Mouse (Mus musculus) myocyte (in vitro differentiated cells): ENCODE measurements at regions not wholly inside any gene's neighbourhood (a gene's known extent, or its start where the extent isn't known, plus 50 kb on each side); places are given as distances from the start of the nearest gene placed in this dataset.
"Not testable (repeated sequence)": the region's sequence is repeated elsewhere in the genome, so short reads cannot be mapped to it uniquely, and the experiment has no call there.

ENCODE experiments used
- H3K27me3 ChIP-seq: one replicate; pipeline ENCODE4 v1.6.1; 2011; ENCODE audit not compliant: control insufficient read depth, insufficient read depth, insufficient read length
- H3K36me3 ChIP-seq: one replicate; pipeline ENCODE4 v1.6.1; 2011; ENCODE audit not compliant: control insufficient read depth, insufficient read depth
- H3K4me2 ChIP-seq: one replicate; pipeline ENCODE4 v1.6.1; 2011; ENCODE audit warnings: low read depth, control low read depth
- H3K4me3 ChIP-seq: one replicate; pipeline ENCODE4 v1.5.1; 2011; ENCODE audit warnings: mild to moderate bottlenecking, control low read depth, moderate library complexity
- H3K79me2 ChIP-seq: one replicate; pipeline ENCODE4 v1.6.1; 2011; ENCODE audit not compliant: control insufficient read depth, insufficient read depth
- H3ac ChIP-seq: one replicate; pipeline ENCODE4 v1.6.1; 2011; ENCODE audit not compliant: control insufficient read depth, insufficient read length
- CEBPB ChIP-seq: IDR thresholded peaks from 2 replicates; pipeline ENCODE4 v1.6.1; 2011; ENCODE audit warnings: mild to moderate bottlenecking, moderate library complexity; ENCODE audit not compliant: poor library complexity, insufficient read depth, severe bottlenecking
- E2F4 ChIP-seq: IDR thresholded peaks from one replicate; pipeline ENCODE4 v1.6.1; 2011; ENCODE audit warnings: mild to moderate bottlenecking, control low read depth, moderate library complexity; ENCODE audit not compliant: insufficient read depth
- MAX ChIP-seq: IDR thresholded peaks from one replicate; pipeline ENCODE4 v1.6.1; 2011; ENCODE audit warnings: low read depth, mild to moderate bottlenecking, control low read depth
- MYOD1 ChIP-seq, 3 experiments: IDR thresholded peaks; one replicate each; pipeline ENCODE4 v1.6.1; 2011; ENCODE audit warnings: control low read depth in 2 of 3, low read depth in 2 of 3, mild to moderate bottlenecking in 2 of 3, moderate library complexity in 1 of 3; ENCODE audit not compliant: insufficient read length in 2 of 3, control insufficient read depth in 1 of 3
- MYOG ChIP-seq, 3 experiments: IDR thresholded peaks; one replicate each; pipeline ENCODE4 v1.6.1; 2011; ENCODE audit warnings: control low read depth in 2 of 3, low read depth in 2 of 3, mild to moderate bottlenecking in 2 of 3; ENCODE audit not compliant: insufficient read length in 2 of 3, control insufficient read depth in 1 of 3, insufficient read depth in 1 of 3
- POLR2A ChIP-seq: IDR thresholded peaks from one replicate; pipeline ENCODE4 v1.6.1; 2011; ENCODE audit warnings: low read depth, mild to moderate bottlenecking, control low read depth, moderate library complexity; ENCODE audit not compliant: insufficient read length
- POLR2AphosphoS2 ChIP-seq: IDR thresholded peaks from one replicate; pipeline ENCODE4 v1.6.1; 2011; ENCODE audit warnings: low read depth, control low read depth; ENCODE audit not compliant: insufficient read length
- REST ChIP-seq: IDR thresholded peaks from one replicate; pipeline ENCODE4 v1.6.1; 2011; ENCODE audit warnings: mild to moderate bottlenecking, control low read depth, moderate library complexity; ENCODE audit not compliant: insufficient read depth, insufficient read length
- SRF ChIP-seq: IDR thresholded peaks from one replicate; pipeline ENCODE4 v1.6.1; 2011; ENCODE audit warnings: low read depth; ENCODE audit not compliant: control insufficient read depth, insufficient read length
- TCF12 ChIP-seq: IDR thresholded peaks from one replicate; pipeline ENCODE4 v1.6.1; 2011; ENCODE audit warnings: mild to moderate bottlenecking, control low read depth; ENCODE audit not compliant: poor library complexity, insufficient read depth, severe bottlenecking
- TCF3 ChIP-seq: IDR thresholded peaks from one replicate; pipeline ENCODE4 v1.6.1; 2011; ENCODE audit warnings: low read depth, control low read depth; ENCODE audit not compliant: insufficient read length
- USF1 ChIP-seq: IDR thresholded peaks from one replicate; pipeline ENCODE4 v1.6.1; 2011; ENCODE audit warnings: low read depth, mild to moderate bottlenecking, control low read depth, moderate library complexity

- Histone ChIP-seq H3K79me2 (no peaks in the 10 kb centered on the region), H3K4me2 (peak overlapping the region; percentile 50), H3K36me3 (no peaks in the 10 kb centered on the region), H3K27me3 (no peaks in the 10 kb centered on the region), H3K4me3 (no peak overlapping the region), H3ac (no peak overlapping the region)
- TF ChIP-seq E2F4 (no peak), MYOG (IDR thresholded peaks at IDR 0.05; ENCODE audit: control insufficient read depth in 1 of 3, insufficient read depth in 1 of 3, insufficient read length in 2 of 3, low read depth in 2 of 3) (no peak), MYOD1 (IDR thresholded peaks at IDR 0.05; ENCODE audit: control insufficient read depth in 1 of 3, insufficient read length in 2 of 3, low read depth in 2 of 3) (no peak), POLR2AphosphoS2 (no peak)
Measured at GRCm38 (mm10) chr15:19778651-19779050, 670.4 kb upstream of the Cdh12 start.

GRCm38 (mm10) chr15:19783883-19784282, 665.2 kb upstream of the Cdh12 start:
- Histone ChIP-seq H3K79me2 (no peaks in the 10 kb centered on the region), H3ac (no peak overlapping the region), H3K4me3 (no peak overlapping the region), H3K36me3 (no peaks in the 10 kb centered on the region), H3K27me3 (no peaks in the 10 kb centered on the region), H3K4me2 (no peak overlapping the region)
- TF ChIP-seq MAX (no peak), TCF3 (no peak), MYOG (IDR thresholded peaks at IDR 0.05; ENCODE audit: control insufficient read depth in 1 of 3, insufficient read depth in 1 of 3, insufficient read length in 2 of 3, low read depth in 2 of 3) (no peak), REST (no peak), USF1 (no peak), MYOD1 (IDR thresholded peaks at IDR 0.05; ENCODE audit: control insufficient read depth in 1 of 3, insufficient read length in 2 of 3, low read depth in 2 of 3) (no peak), CEBPB (no peak), TCF12 (no peak), POLR2AphosphoS2 (no peak), SRF (no peak), POLR2A (no peak), E2F4 (no peak)

GRCm38 (mm10) chr15:19806994-19807393, 642.1 kb upstream of the Cdh12 start:
- Histone ChIP-seq H3K79me2 (no peaks in the 10 kb centered on the region), H3K27me3 (no peaks in the 10 kb centered on the region), H3K4me3 (no peak overlapping the region), H3K36me3 (no peaks in the 10 kb centered on the region), H3K4me2 (no peak overlapping the region), H3ac (no peak overlapping the region)
- no peak for TF ChIP-seq SRF
- no peak for TF ChIP-seq POLR2A
- no peak for TF ChIP-seq MYOG (IDR thresholded peaks at IDR 0.05; ENCODE audit: control insufficient read depth in 1 of 3, insufficient read depth in 1 of 3, insufficient read length in 2 of 3, low read depth in 2 of 3)
- TF ChIP-seq USF1: no peak
- TF ChIP-seq MYOD1 (IDR thresholded peaks at IDR 0.05; ENCODE audit: control insufficient read depth in 1 of 3, insufficient read length in 2 of 3, low read depth in 2 of 3): no peak

GRCm38 (mm10) chr15:19813647-19814046, 635.4 kb upstream of the Cdh12 start:
- H3K4me3 ChIP-seq: no peak overlapping the region
- no peak overlapping the region for H3K4me2 ChIP-seq
- TF ChIP-seq E2F4 (no peak), MAX (no peak), POLR2A (no peak), MYOD1 (IDR thresholded peaks at IDR 0.05; ENCODE audit: control insufficient read depth in 1 of 3, insufficient read length in 2 of 3, low read depth in 2 of 3) (no peak), POLR2AphosphoS2 (no peak), MYOG (IDR thresholded peaks at IDR 0.05; ENCODE audit: control insufficient read depth in 1 of 3, insufficient read depth in 1 of 3, insufficient read length in 2 of 3, low read depth in 2 of 3) (no peak), TCF12 (no peak), TCF3 (no peak), REST (no peak), USF1 (no peak), SRF (no peak), CEBPB (no peak)
- H3K36me3 ChIP-seq: no peaks in the 10 kb centered on the region
- H3K79me2 ChIP-seq: no peaks in the 10 kb centered on the region
- no peak overlapping the region for H3ac ChIP-seq
- no peaks in the 10 kb centered on the region for H3K27me3 ChIP-seq

- Histone ChIP-seq H3K4me3 (peak overlapping the region; percentile 3), H3K4me2 (peak overlapping the region; percentile 75)
- H3K27me3 ChIP-seq, H3K79me2 ChIP-seq, H3ac ChIP-seq, H3K36me3 ChIP-seq: not testable (repeated sequence)
- peak; percentile 67; the same call in 1 of the 2 replicates for TF ChIP-seq CEBPB
Measured at GRCm38 (mm10) chr15:19856892-19857655, 592.0 kb upstream of the Cdh12 start.
